Mouse (Mus musculus): ENCODE measurements at regions not wholly inside any gene's neighbourhood (a gene's known extent, or its start where the extent isn't known, plus 50 kb on each side); places are given as distances from the start of the nearest gene placed in this dataset.
A peak's percentile ranks its signal among the peaks of the same experiment; 100 is the strongest.

DNA sequence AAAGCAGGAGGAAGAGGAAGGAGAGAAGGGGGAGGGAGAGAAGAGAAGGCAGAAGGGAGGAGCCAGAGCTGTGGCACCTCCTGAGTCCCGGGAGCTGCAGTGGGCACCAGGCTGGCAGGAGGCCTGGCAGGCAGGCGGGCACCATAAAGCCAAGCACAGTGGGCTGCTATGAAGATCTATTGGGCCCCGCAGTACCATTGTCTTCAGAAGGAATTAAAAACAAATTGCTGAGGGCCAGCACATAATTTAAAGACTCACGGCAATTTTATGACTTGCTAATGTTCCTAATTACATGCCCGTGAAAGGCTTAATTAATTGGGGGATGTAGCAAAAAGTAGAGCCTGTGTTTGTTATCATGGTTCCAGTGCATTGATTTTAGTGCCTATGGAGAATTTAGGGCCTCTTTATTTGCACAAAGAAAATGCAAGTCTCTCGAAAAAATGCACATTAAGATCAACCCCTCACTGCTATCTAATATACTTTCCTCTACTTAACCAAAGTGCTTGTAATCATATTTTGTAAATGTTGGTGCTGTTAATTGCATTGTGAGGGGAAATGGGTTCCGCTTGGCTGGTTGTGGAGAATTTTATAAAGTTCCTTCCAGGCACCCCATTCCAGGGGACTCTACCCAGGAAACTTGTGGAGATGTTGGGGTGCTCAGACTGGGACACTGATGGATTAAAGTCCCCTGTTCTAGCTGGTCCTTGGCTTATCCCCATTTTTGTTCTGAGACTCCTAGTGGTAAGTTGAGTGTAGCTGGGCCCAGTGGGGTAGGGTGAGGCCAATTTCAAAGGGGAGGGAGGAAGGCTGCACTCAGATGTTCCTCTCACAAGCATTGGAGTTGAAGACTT is 85.7 kb upstream of the Lhx1 start:
- Histone ChIP-seq H3K4me3 (ENCODE audit: insufficient read depth in 1 of 2, low read depth in 1 of 2, low read length in 2 of 2, poor library complexity in 1 of 2, severe bottlenecking in 1 of 2) (no peak overlapping the region), H3K9ac (ENCODE audit: insufficient read depth, low read depth, low read length, poor library complexity, severe bottlenecking) (no peak overlapping the region), H3K36me3 (ENCODE audit: control insufficient read depth, insufficient read depth, low read length, poor library complexity, severe bottlenecking) (no peaks in the 10 kb centered on the region), H3K9me3 (ENCODE audit: control insufficient read depth, insufficient read depth, low read depth, low read length) (no peaks in the 10 kb centered on the region), H3K27ac (ENCODE audit: insufficient read depth, low read depth, low read length, poor library complexity, severe bottlenecking) (no peak overlapping the region), H3K4me1 (ENCODE audit: control insufficient read depth in 2 of 2, insufficient read depth in 2 of 2, low read length in 2 of 2, poor library complexity in 1 of 2) (no peaks in the 10 kb centered on the region)
- in situ Hi-C loops (cut with MboI; ENCODE audit: low sequenced_read_pairs in 2 of 2, unreplicated experiment in 2 of 2): loop anchor here in 1 of 2 experiments (10.0 kb wide), 1 partner anchor 184 kb away; no protein-coding TSS in a partner anchor
- no peak for DNase-seq (ENCODE audit: low read depth, low spot score)
- no peak for TF ChIP-seq HCFC1 (IDR thresholded peaks at IDR 0.05; ENCODE audit: borderline replicate concordance, insufficient read depth, low read length)
- no peak for TF ChIP-seq ZC3H11A (IDR thresholded peaks at IDR 0.05; ENCODE audit: borderline replicate concordance, low read depth, low read length)
- no peak for TF ChIP-seq ZNF384 (IDR thresholded peaks at IDR 0.05; ENCODE audit: low read depth, low read length)
- TF ChIP-seq MAFK (IDR thresholded peaks at IDR 0.05; ENCODE audit: insufficient read depth, low read depth, low read length): no peak
- TF ChIP-seq CHD2 (IDR thresholded peaks at IDR 0.05; ENCODE audit: low read depth, low read length): no peak

DNA sequence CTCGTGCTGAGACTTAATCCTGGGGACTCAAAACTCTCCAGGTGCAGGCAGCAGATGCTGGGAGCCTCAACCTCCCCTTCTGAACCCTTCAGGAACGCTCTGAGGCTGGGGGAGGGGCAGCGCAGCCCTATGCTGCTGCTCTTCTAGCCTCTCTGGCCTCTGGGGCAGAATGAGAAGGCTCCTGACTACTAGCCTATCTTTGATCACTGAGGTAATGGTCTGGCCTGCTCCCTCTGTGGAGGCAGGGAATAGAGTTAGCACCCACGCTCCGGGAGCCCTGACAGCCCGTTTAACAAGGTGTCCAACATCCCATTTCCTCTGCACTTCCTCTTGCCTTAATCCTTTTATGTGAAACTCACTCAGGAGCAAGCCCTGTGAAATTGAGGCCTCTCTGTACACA is 79.4 kb upstream of the Lhx1 start:
- TF ChIP-seq ZC3H11A (IDR thresholded peaks at IDR 0.05; ENCODE audit: borderline replicate concordance, low read depth, low read length): no peak
- no peak for TF ChIP-seq HCFC1 (IDR thresholded peaks at IDR 0.05; ENCODE audit: borderline replicate concordance, insufficient read depth, low read length)
- H3K27ac ChIP-seq (ENCODE audit: insufficient read depth, low read depth, low read length, poor library complexity, severe bottlenecking): no peak overlapping the region
- no peaks in the 10 kb centered on the region for H3K36me3 ChIP-seq (ENCODE audit: control insufficient read depth, insufficient read depth, low read length, poor library complexity, severe bottlenecking)
- H3K4me3 ChIP-seq (ENCODE audit: insufficient read depth in 1 of 2, low read depth in 1 of 2, low read length in 2 of 2, poor library complexity in 1 of 2, severe bottlenecking in 1 of 2): no peak overlapping the region
- no peak for DNase-seq (ENCODE audit: low read depth, low spot score)
- no peaks in the 10 kb centered on the region; a peak in 1 of 4 replicates for H3K4me1 ChIP-seq (ENCODE audit: control insufficient read depth in 2 of 2, insufficient read depth in 2 of 2, low read length in 2 of 2, poor library complexity in 1 of 2)
- in situ Hi-C loops (cut with MboI; ENCODE audit: low sequenced_read_pairs in 2 of 2, unreplicated experiment in 2 of 2): no loop called here
- H3K9ac ChIP-seq (ENCODE audit: insufficient read depth, low read depth, low read length, poor library complexity, severe bottlenecking): no peak overlapping the region
- no peaks in the 10 kb centered on the region for H3K9me3 ChIP-seq (ENCODE audit: control insufficient read depth, insufficient read depth, low read depth, low read length)

DNA sequence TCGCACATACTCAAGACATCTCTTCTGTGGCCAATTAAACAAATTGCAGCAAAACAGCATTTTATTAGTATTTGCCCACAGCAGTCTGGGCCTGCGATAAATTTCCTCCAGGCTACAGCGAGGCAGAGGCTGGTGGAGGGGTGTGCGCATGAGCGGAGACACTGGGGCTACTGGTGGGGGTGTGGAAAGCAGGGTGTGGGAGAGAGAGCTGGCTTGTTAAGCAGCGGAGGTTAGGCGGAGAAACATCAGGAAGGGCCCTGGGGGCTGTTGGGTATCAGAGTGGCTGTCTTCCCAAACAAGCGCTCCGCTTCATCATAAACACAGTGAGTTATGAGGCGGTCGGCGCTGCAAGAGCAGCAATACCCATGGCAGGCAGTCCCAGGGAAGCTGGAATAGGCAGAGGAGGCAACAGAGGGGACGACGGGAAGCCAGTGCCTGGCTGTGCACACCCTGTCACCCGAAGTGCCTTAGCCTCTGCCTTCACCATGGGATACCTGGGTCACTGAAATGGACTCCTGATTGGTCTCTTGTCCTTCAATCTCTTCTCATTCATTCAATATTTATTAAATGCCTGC is 74.0 kb upstream of the Lhx1 start:
- no peak overlapping the region for H3K27ac ChIP-seq (ENCODE audit: insufficient read depth, low read depth, low read length, poor library complexity, severe bottlenecking)
- H3K36me3 ChIP-seq (ENCODE audit: control insufficient read depth, insufficient read depth, low read length, poor library complexity, severe bottlenecking): no peaks in the 10 kb centered on the region
- no peak for DNase-seq (ENCODE audit: low read depth, low spot score)
- H3K4me3 ChIP-seq (ENCODE audit: insufficient read depth in 1 of 2, low read depth in 1 of 2, low read length in 2 of 2, poor library complexity in 1 of 2, severe bottlenecking in 1 of 2): peak overlapping the region; percentile 33 to 62; a peak in 3 of 4 replicates
- H3K9me3 ChIP-seq (ENCODE audit: control insufficient read depth, insufficient read depth, low read depth, low read length): no peaks in the 10 kb centered on the region
- in situ Hi-C loops (cut with MboI; ENCODE audit: low sequenced_read_pairs in 2 of 2, unreplicated experiment in 2 of 2): no loop called here
- H3K4me1 ChIP-seq (ENCODE audit: control insufficient read depth in 2 of 2, insufficient read depth in 2 of 2, low read length in 2 of 2, poor library complexity in 1 of 2): no peaks in the 10 kb centered on the region; a peak in 1 of 4 replicates
- TF ChIP-seq MAFK (IDR thresholded peaks at IDR 0.05; ENCODE audit: insufficient read depth, low read depth, low read length): no peak
- no peak for TF ChIP-seq ZC3H11A (IDR thresholded peaks at IDR 0.05; ENCODE audit: borderline replicate concordance, low read depth, low read length)
- no peak for TF ChIP-seq ZNF384 (IDR thresholded peaks at IDR 0.05; ENCODE audit: low read depth, low read length)
- TF ChIP-seq HCFC1 (IDR thresholded peaks at IDR 0.05; ENCODE audit: borderline replicate concordance, insufficient read depth, low read length): no peak
- no peak for TF ChIP-seq CHD2 (IDR thresholded peaks at IDR 0.05; ENCODE audit: low read depth, low read length)
- H3K9ac ChIP-seq (ENCODE audit: insufficient read depth, low read depth, low read length, poor library complexity, severe bottlenecking): peak overlapping the region; percentile 30; the same call in 1 of the 2 replicates

GRCm38 (mm10) chr11:84597572-84598295 is 72.4 kb upstream of the Lhx1 start:
- Histone ChIP-seq H3K9me3 (ENCODE audit: control insufficient read depth, insufficient read depth, low read depth, low read length) (no peaks in the 10 kb centered on the region), H3K9ac (ENCODE audit: insufficient read depth, low read depth, low read length, poor library complexity, severe bottlenecking) (no peak overlapping the region), H3K36me3 (ENCODE audit: control insufficient read depth, insufficient read depth, low read length, poor library complexity, severe bottlenecking) (no peaks in the 10 kb centered on the region), H3K27ac (ENCODE audit: insufficient read depth, low read depth, low read length, poor library complexity, severe bottlenecking) (no peak overlapping the region), H3K4me3 (ENCODE audit: insufficient read depth in 1 of 2, low read depth in 1 of 2, low read length in 2 of 2, poor library complexity in 1 of 2, severe bottlenecking in 1 of 2) (no peak overlapping the region), H3K4me1 (ENCODE audit: control insufficient read depth in 2 of 2, insufficient read depth in 2 of 2, low read length in 2 of 2, poor library complexity in 1 of 2) (peaks cover 0 to 4% of the 10 kb centered on the region in 2 experiments; a peak in 1 of 4 replicates)
- TF ChIP-seq MAFK (IDR thresholded peaks at IDR 0.05; ENCODE audit: insufficient read depth, low read depth, low read length) (no peak), ZNF384 (IDR thresholded peaks at IDR 0.05; ENCODE audit: low read depth, low read length) (no peak), ZC3H11A (IDR thresholded peaks at IDR 0.05; ENCODE audit: borderline replicate concordance, low read depth, low read length) (no peak), HCFC1 (IDR thresholded peaks at IDR 0.05; ENCODE audit: borderline replicate concordance, insufficient read depth, low read length) (no peak), CHD2 (IDR thresholded peaks at IDR 0.05; ENCODE audit: low read depth, low read length) (no peak)
- no peak for DNase-seq (ENCODE audit: low read depth, low spot score)
- in situ Hi-C loops (cut with MboI; ENCODE audit: low sequenced_read_pairs in 2 of 2, unreplicated experiment in 2 of 2): no loop called here
